Mouse (Mus musculus) testis, adult 2 months (tissue): ENCODE results near the gene Slc13a3. TPM values are rescaled to one million over a fixed set of nuclear protein-coding genes. Genes with fewer than 3 reads are reported as not detected.

Experiments used
- H3K27ac ChIP-seq: fragments of 200-500 bp; 2 replicates; pipeline ENCODE4 v1.5.1; 2012; ENCODE audit warnings: low read depth, low read length; ENCODE audit not compliant: control insufficient read depth, insufficient read depth
- H3K27me3 ChIP-seq: fragments of 200-500 bp; 2 replicates; pipeline ENCODE4 v1.6.1; 2012; ENCODE audit warnings: mild to moderate bottlenecking, low read length, moderate library complexity; ENCODE audit not compliant: control insufficient read depth, insufficient read depth
- H3K36me3 ChIP-seq: fragments of 200-500 bp; 2 replicates; pipeline ENCODE4 v1.6.1; 2012; ENCODE audit warnings: mild to moderate bottlenecking, low read length; ENCODE audit not compliant: control insufficient read depth, insufficient read depth
- H3K4me1 ChIP-seq: fragments of 200-500 bp; 2 replicates; pipeline ENCODE4 v1.6.1; 2012; ENCODE audit warnings: low read length; ENCODE audit not compliant: control insufficient read depth, insufficient read depth
- H3K4me3 ChIP-seq: fragments of 200-500 bp; 2 replicates; pipeline ENCODE4 v1.5.1; 2012; ENCODE audit warnings: low read depth, mild to moderate bottlenecking, low read length, moderate library complexity, mixed read lengths; ENCODE audit not compliant: control insufficient read depth
- CTCF ChIP-seq: fragments of 200-500 bp; IDR thresholded peaks from 2 replicates; pipeline ENCODE4 v1.5.1; 2012; ENCODE audit warnings: low read depth, mild to moderate bottlenecking, inconsistent platforms, low read length, moderate library complexity; ENCODE audit not compliant: control insufficient read depth, insufficient read depth, insufficient replicate concordance
- POLR2A ChIP-seq: fragments of 200-500 bp; IDR thresholded peaks from 2 replicates; pipeline ENCODE4 v1.6.1; 2012; ENCODE audit warnings: low read depth, mild to moderate bottlenecking, inconsistent platforms, low read length, moderate library complexity; ENCODE audit not compliant: control insufficient read depth
- polyA plus RNA-seq: library from polyadenylated mRNA; depleted of rRNA; stranded (reverse); fragments of >200 nt; gene quantifications from 2 replicates; pipeline ENCODE4 v1.2.3, GENCODE M21; 2012

The Slc13a3 gene
- polyA plus RNA-seq, 1 experiment: 0.85 TPM

DNA sequence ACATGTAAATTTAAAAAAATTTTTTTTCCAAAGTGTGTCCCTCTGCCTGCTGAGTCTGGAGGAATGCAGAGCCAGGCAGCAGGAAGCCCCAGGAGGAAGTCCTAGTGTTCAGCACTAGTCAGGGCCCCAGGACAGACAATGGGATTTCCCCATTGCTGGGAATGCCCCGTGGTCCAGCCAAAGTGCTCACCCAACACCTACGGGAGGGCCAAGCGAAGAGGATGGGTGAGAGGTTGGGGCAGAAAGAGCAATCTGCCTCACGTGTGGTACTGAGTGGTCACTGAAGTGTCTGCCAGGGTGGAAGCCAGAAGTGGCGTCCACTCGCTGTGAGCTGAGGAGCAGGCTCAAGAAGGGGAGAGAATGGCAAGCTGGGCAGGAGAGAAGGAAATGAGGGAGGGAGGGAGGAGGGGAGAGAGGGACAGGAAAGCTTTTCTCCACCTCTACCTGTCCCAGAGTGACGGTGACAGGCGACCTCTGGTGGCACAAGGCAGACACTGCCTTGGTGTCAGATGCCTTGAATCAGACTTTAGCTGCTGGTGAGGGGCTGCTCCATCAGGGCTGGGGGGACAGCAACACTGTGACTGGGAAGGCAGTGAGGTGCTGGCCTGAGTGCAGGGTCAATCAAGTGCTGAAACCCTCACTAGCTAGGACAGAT, 14.0 kb upstream of the Slc13a3 start:
- no peak overlapping the region for H3K4me3 ChIP-seq
- no peak overlapping the region for H3K27ac ChIP-seq
- no peaks in the 10 kb centered on the region for H3K27me3 ChIP-seq
- H3K36me3 ChIP-seq: no peaks in the 10 kb centered on the region
- TF ChIP-seq CTCF (peak; percentile 85; the same call in 1 of the 2 replicates), POLR2A (no peak)
- H3K4me1 ChIP-seq: no peaks in the 10 kb centered on the region

DNA sequence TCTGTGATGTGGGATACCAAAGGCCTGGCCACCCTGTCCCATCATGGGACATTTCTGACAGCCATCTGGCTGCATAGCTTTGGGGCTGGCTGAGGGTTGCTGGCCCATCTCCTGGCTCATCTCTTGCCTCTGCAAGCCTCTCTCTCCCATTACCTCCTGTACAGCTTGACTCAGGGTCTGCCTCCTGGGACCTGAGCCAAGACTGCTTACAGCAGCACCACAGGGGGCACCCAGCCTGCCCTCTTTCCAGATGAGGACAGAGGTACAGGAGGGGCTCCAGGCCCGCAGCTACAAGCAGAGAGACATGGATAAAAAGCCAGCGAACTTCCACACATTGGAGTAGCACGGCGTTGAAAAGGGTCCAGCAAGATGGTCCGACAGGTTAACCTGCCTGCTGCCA, 13.4 kb upstream of the Slc13a3 start:
- Histone ChIP-seq H3K4me3 (no peak overlapping the region), H3K27me3 (no peaks in the 10 kb centered on the region), H3K36me3 (no peaks in the 10 kb centered on the region), H3K4me1 (no peaks in the 10 kb centered on the region), H3K27ac (no peak overlapping the region)
- TF ChIP-seq POLR2A: no peak
- TF ChIP-seq CTCF: no peak

DNA sequence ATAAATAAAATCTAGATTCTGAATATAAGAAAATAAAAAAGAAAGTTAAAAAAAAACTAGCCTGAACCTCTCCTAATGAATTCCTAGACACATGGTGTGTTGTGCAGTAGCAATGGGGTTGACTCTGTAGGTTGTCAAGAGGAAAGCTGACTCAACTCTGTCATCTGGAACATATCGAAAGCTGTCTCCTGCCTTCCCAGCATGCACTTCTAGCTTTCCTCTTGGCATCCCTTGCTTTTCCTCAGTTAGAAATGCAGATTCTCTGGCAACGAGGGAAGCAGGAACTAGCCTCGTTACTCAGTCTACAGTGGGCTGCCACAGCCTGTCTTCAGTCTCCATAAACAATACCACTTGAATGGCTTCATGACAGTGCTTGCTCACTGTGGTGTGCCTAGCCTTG, 12.8 kb upstream of the Slc13a3 start:
- H3K27ac ChIP-seq: no peak overlapping the region
- H3K4me3 ChIP-seq: peak overlapping the region; percentile 23; the same call in 1 of the 2 replicates
- no peak for TF ChIP-seq POLR2A
- TF ChIP-seq CTCF: no peak
- H3K27me3 ChIP-seq: no peaks in the 10 kb centered on the region
- H3K4me1 ChIP-seq: no peaks in the 10 kb centered on the region
- H3K36me3 ChIP-seq: no peaks in the 10 kb centered on the region

DNA sequence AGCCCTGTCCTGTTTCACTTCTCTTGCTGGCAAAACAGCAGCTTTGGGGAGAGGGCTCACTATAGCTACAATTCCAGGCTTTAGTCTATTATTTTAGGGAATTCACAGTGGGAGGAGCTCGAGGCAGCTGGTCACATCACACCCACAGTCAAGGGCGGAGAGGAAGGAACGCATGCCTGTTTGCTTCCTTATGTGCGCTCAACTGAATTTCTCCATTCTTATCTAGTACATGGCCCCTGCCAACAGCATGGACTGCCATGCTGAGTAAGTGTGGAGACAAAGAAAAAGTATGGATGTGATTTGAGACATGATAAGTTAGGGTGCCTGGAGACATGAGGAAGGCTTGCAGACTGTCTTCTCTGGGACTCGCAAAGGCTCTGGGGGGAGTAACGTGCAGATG, 11.1 kb upstream of the Slc13a3 start:
- no peaks in the 10 kb centered on the region for H3K27me3 ChIP-seq
- no peak for TF ChIP-seq CTCF
- no peak for TF ChIP-seq POLR2A
- no peak overlapping the region for H3K4me3 ChIP-seq
- no peaks in the 10 kb centered on the region for H3K36me3 ChIP-seq
- H3K4me1 ChIP-seq: no peaks in the 10 kb centered on the region
- H3K27ac ChIP-seq: no peak overlapping the region

DNA sequence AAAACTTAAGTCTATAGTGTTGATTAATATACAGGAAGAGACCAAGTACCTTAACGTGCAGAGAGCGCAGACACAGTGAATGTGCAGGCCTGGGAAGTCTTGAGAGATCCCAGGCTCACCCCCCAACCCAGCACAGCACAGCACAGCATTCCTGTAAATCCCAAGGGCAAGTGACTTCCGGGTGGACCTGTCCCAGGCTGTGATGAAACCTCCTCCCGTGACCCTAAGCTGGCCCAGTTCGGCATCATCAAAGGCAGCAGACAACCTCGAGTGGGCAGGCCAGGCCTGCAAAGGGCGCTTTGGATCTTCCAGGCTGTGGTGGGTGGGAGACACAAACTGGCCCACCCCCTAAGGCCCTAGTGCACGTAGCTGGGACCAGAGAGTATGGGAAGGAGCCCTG, 9.0 kb upstream of the Slc13a3 start:
- no peak overlapping the region for H3K4me3 ChIP-seq
- H3K4me1 ChIP-seq: no peaks in the 10 kb centered on the region
- H3K36me3 ChIP-seq: no peaks in the 10 kb centered on the region
- TF ChIP-seq POLR2A: no peak
- no peak for TF ChIP-seq CTCF
- H3K27me3 ChIP-seq: no peaks in the 10 kb centered on the region
- H3K27ac ChIP-seq: no peak overlapping the region

DNA sequence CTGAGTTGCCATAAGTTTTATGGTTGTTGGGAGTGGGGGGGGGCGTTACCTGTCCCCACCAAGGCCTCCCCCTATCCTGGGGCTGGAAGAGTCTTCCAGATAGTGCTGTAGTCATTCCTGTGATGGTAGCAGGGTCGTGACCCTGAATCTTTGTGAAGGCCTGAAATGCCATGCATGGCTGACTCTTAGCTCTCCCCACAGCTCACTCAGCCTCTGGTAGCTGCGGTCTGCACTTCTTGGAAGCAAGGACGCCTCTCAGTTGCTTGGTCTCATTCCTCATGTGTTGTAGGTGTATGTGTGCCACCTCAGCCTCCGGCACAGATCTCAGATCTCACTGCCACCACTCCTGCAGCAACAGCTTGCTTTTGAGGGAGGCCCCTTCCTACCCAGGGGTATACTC, 2.8 kb upstream of the Slc13a3 start:
- no peak overlapping the region for H3K27ac ChIP-seq

DNA sequence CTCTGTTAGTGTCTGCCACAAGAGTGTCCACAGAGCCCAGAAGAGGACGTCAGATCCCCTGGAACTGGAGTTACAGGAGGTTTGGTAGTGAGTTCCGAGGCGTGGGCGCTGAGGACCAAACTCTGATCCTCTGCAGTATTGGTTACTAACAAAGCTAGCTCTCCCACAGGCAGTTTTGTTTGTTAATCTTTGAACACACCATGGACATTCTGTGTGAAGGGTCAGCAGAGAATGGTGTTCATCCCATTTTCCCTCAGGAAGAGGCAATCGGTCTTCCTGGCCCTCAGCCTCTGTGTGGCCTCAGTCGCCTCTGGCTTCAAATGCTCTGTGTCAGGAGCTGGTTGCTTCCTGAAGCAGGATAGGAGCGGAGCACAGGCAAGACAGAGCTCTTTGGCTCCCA, 2.4 kb upstream of the Slc13a3 start:
- peaks cover 6% of the 10 kb centered on the region for H3K4me1 ChIP-seq
- no peak overlapping the region for H3K4me3 ChIP-seq
- H3K27me3 ChIP-seq: no peaks in the 10 kb centered on the region
- H3K36me3 ChIP-seq: no peaks in the 10 kb centered on the region
- TF ChIP-seq POLR2A (no peak), CTCF (no peak)
- no peak overlapping the region for H3K27ac ChIP-seq

More for the DNA sequence above, 2.8 kb upstream of the Slc13a3 start:
- Histone ChIP-seq H3K4me3 (no peak overlapping the region), H3K36me3 (no peaks in the 10 kb centered on the region), H3K27me3 (no peaks in the 10 kb centered on the region), H3K4me1 (peaks cover 6% of the 10 kb centered on the region)
- TF ChIP-seq POLR2A (no peak), CTCF (no peak)

DNA sequence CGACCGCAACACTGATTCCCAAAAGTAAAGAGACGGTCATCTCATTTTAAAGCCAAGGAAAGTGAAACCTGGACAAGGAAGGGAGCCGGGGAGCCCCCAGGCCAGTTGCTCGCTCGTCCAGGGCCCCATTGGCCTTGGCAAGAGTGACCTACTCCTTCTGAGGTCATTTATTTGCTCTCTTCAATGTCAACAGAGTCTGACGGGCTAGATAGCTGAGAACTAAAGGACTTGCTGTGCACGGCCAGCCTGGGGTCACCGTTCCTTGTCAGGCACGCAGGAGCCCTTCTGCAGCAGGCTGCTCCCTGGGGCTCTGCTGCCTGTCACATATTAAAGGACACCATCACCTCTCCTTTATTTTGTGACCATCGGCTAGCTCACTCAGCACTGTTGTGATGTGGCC, 1.1 kb downstream of the Slc13a3 start:
- no peak overlapping the region for H3K27ac ChIP-seq
- H3K4me3 ChIP-seq: no peak overlapping the region
- H3K27me3 ChIP-seq: no peaks in the 10 kb centered on the region
- TF ChIP-seq CTCF (no peak), POLR2A (no peak)
- no peaks in the 10 kb centered on the region for H3K36me3 ChIP-seq
- H3K4me1 ChIP-seq: peaks cover 6% of the 10 kb centered on the region
